Mouse (Mus musculus): Measurements from ENCODE around the gene Polr2i. TPM values are rescaled to one million over a fixed set of nuclear protein-coding genes. Genes with fewer than 3 reads are reported as not detected.
A peak's percentile ranks its signal among the peaks of the same experiment; 100 is the strongest.
"Not testable (repeated sequence)": the region's sequence is repeated elsewhere in the genome, so short reads cannot be mapped to it uniquely, and the experiment has no call there.

Polr2i gene
- total RNA-seq, 2 experiments from 2014 or later: 56.0 to 61.2 TPM

GRCm38 (mm10) chr7:30200661-30201060 is 31.1 kb upstream of the Polr2i start:
- not testable (repeated sequence) for DNase-seq
- intact Hi-C loops (cut with DNase I; ENCODE audit: low total_unique reads): loop anchor here (10.0 kb wide), 1 partner anchor 186 kb away; no protein-coding TSS in a partner anchor

- intact Hi-C loops (cut with DNase I; ENCODE audit: low total_unique reads): loop anchor here (10.0 kb wide), 1 partner anchor 188 kb away; no protein-coding TSS in a partner anchor
- peak; percentile 76 for DNase-seq
These were observed 28.7 kb upstream of the Polr2i start for GRCm38 (mm10) chr7:30202895-30203690.

- no peak for DNase-seq
- intact Hi-C loops (cut with DNase I; ENCODE audit: low total_unique reads): loop anchor here (10.0 kb wide), 1 partner anchor 190 kb away; no protein-coding TSS in a partner anchor
These were observed 27.4 kb upstream of the Polr2i start for GRCm38 (mm10) chr7:30204380-30204779.

- intact Hi-C loops (cut with DNase I; ENCODE audit: low total_unique reads): loop anchor here (10.0 kb wide), 1 partner anchor 191 kb away; no protein-coding TSS in a partner anchor
- peak; percentile 61 for DNase-seq
These were observed 26.4 kb upstream of the Polr2i start for GRCm38 (mm10) chr7:30205383-30205782.

GRCm38 (mm10) chr7:30206364-30206763 is 25.4 kb upstream of the Polr2i start:
- DNase-seq: not testable (repeated sequence)
- intact Hi-C loops (cut with DNase I; ENCODE audit: low total_unique reads): loop anchor here (10.0 kb wide), 1 partner anchor 192 kb away; no protein-coding TSS in a partner anchor

- DNase-seq: no peak
- intact Hi-C loops (cut with DNase I; ENCODE audit: low total_unique reads): loop anchor here (5.0 kb wide), 1 partner anchor 34 kb away; no protein-coding TSS in a partner anchor
These were observed 20.7 kb upstream of the Polr2i start for GRCm38 (mm10) chr7:30211025-30211424.

GRCm38 (mm10) chr7:30213881-30214280 is 17.9 kb upstream of the Polr2i start:
- intact Hi-C loops (cut with DNase I; ENCODE audit: low total_unique reads): loop anchor here (5.0 kb wide), 1 partner anchor 37 kb away; no protein-coding TSS in a partner anchor
- no peak for DNase-seq

- intact Hi-C loops (cut with DNase I; ENCODE audit: low total_unique reads): no loop called here
- no peak for DNase-seq
These were observed 15.9 kb upstream of the Polr2i start for GRCm38 (mm10) chr7:30215875-30216274.

GRCm38 (mm10) chr7:30216723-30217151 is 15.0 kb upstream of the Polr2i start:
- intact Hi-C loops (cut with DNase I; ENCODE audit: low total_unique reads): no loop called here

GRCm38 (mm10) chr7:30217277-30217676 is 14.5 kb upstream of the Polr2i start:
- intact Hi-C loops (cut with DNase I; ENCODE audit: low total_unique reads): no loop called here
- no peak for DNase-seq

More at GRCm38 (mm10) chr7:30216723-30217151, 15.0 kb upstream of the Polr2i start:
- DNase-seq: peak; percentile 79

- DNase-seq: peak; percentile 56
- intact Hi-C loops (cut with DNase I; ENCODE audit: low total_unique reads): no loop called here
These were observed 12.3 kb upstream of the Polr2i start for GRCm38 (mm10) chr7:30219293-30220007.

- DNase-seq: no peak
- intact Hi-C loops (cut with DNase I; ENCODE audit: low total_unique reads): no loop called here
These were observed 11.8 kb upstream of the Polr2i start for GRCm38 (mm10) chr7:30220008-30220356.

- intact Hi-C loops (cut with DNase I; ENCODE audit: low total_unique reads): no loop called here
- no peak for DNase-seq
These were observed 10.3 kb upstream of the Polr2i start for GRCm38 (mm10) chr7:30221433-30221832.

- intact Hi-C loops (cut with DNase I; ENCODE audit: low total_unique reads): no loop called here
These were observed 9.5 kb upstream of the Polr2i start for GRCm38 (mm10) chr7:30222205-30222604.

GRCm38 (mm10) chr7:30224206-30224605 is 7.5 kb upstream of the Polr2i start:
- intact Hi-C loops (cut with DNase I; ENCODE audit: low total_unique reads): no loop called here
- DNase-seq: no peak

More at GRCm38 (mm10) chr7:30222205-30222604, 9.5 kb upstream of the Polr2i start:
- DNase-seq: no peak

- no peak for DNase-seq
- intact Hi-C loops (cut with DNase I; ENCODE audit: low total_unique reads): loop anchor here (10.0 kb wide), 1 partner anchor 74 kb away; the partner anchor contains the start of gene Alkbh6
These were observed 450 bp upstream of the Polr2i start for GRCm38 (mm10) chr7:30231328-30231668.

GRCm38 (mm10) chr7:30232631-30233148 is 942 bp downstream of the Polr2i start:
- peak; percentile 63 for DNase-seq
- intact Hi-C loops (cut with DNase I; ENCODE audit: low total_unique reads): loop anchor here (10.0 kb wide), 1 partner anchor 72 kb away; the partner anchor contains the start of gene Alkbh6

GRCm38 (mm10) chr7:30233387-30233786 is 1.6 kb downstream of the Polr2i start:
- no peak for DNase-seq
- intact Hi-C loops (cut with DNase I; ENCODE audit: low total_unique reads): loop anchor here (10.0 kb wide), 1 partner anchor 71 kb away; the partner anchor contains the start of gene Alkbh6

- intact Hi-C loops (cut with DNase I; ENCODE audit: low total_unique reads): loop anchor here (10.0 kb wide), 1 partner anchor 70 kb away; the partner anchor contains the start of gene Alkbh6
These were observed 2.6 kb downstream of the Polr2i start for GRCm38 (mm10) chr7:30234276-30234858.

More at GRCm38 (mm10) chr7:30234276-30234858, 2.6 kb downstream of the Polr2i start:
- peak; percentile 40 for DNase-seq
